Mouse (Mus musculus) gastrocnemius, postnatal 10 days (tissue): ENCODE measurements around the gene Fam240a. TPM values are rescaled to one million over a fixed set of nuclear protein-coding genes. Genes with fewer than 3 reads are reported as not detected.

ENCODE experiments used
- DNase-seq: peaks from one replicate; pipeline ENCODE4 v3.0.0; 2021; ENCODE audit warnings: mixed read lengths
- total RNA-seq, 2 experiments: library from RNA; stranded (reverse); gene quantifications; 2 replicates each; pipeline ENCODE4 v1.2.3; 2021

The Fam240a gene
- total RNA-seq, 2 experiments from 2014 or later = 0.99 TPM; not detected in 1

DNA sequence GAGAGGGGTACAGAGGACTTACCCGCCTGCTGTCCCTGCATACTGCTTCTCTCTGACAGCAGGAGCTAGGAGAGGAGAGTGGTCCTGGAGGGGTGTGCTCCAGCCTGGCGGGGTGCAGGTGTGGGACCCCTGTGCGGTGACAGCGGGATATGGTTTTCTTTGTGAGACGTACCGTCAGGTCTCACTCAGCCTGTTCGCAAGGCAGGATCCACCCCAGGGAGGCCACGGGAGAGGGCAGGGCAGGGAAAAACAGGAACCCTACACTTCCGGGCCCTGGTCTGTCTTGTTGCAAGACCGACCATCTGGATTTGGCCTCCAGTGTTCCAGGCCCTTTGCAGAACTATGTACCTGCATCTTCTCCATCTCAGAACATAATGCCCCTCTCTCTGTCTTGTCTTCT lies 23.2 kb downstream of the Fam240a start:
- DNase-seq = no peak

DNA sequence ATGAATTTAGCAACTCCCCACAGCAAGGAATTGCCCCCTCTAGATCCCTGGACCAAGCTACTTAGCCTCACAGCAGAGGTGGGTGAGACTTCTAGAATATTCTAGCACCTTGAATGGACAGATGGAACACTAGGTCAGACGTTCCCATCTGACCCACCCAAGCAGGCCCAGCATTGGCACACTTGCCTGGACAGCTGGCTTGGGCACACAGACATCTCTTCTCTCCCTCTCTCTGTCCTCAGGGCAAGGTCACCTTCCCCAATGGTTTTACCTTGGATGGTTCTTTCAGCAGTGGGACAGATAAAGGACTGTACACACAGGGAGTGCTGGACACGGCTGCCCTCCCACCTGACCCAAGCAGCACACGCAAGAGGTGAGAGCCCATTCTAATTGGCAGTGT lies 24.1 kb downstream of the Fam240a start:
- no peak for DNase-seq

DNA sequence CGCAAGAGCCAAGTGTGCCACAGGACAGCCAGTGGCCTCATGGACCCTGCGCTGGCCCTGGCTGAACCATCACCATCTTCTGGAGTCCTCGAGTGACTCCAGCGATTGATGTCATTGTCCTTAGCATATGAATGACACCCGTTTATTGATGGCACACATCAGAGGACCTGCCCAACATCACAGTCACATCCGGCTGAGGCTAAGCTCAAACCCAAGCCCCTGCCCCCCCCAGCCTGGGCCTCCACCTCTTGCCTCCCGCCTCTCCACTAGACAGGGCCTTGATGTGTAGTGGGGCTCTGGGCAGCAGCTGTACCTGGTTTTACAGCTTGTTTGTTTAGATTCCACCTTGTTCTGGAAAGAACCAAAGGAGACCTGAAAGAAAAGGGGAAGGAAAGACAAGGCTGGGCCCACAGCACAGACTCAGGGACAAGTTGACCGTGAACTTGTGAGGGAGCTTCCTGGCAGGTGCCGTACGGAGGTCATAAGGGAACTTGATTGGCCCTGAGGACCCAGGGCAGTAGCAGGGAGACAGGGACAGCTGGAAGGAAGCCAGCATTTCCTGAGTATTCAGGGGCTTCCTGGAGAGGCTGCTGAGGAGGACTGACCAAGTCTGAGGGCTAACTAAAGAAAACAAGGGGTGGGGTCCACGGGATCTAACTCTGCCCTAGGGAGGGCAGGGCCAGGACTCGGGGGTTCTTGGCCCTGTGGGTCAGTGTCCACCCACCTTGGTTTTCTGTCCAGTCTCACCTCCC lies 25.4 kb downstream of the Fam240a start:
- no peak for DNase-seq

DNA sequence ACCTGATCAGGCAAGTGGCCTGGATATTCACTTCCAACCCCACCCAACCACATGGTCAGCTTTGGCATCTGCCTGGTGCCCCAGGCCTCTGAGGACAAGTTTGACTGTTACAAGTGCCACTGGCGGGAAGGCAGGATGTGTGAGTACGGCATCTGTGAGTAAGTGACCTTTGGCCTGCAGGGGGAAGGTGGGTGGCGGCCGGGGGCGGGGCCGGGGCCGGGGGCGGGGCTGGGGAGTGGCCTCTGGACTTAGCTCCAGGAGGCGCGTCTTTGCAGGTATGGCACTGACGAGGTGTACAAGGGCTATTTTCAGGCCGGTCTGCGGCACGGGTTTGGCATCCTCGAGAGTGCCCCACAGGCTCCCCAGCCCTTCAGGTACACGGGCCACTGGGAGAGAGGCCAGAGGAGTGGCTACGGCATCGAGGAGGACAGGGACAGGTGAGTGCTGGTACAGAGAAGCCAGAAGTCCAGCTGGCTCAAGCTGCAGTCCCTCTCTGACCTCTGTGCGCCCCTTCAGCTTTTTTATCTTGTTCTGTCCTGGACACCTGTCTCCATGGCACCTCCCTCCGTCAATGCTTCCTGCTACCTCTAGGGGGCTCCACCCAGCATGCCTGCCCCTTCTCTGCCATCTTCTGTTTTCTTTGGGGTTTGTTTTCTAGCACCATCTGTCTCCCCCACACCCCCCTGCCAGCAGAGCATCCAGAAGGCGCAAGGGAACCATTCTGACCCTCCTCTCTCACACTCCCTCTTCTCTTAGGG lies 26.5 kb downstream of the Fam240a start:
- no peak for DNase-seq

DNA sequence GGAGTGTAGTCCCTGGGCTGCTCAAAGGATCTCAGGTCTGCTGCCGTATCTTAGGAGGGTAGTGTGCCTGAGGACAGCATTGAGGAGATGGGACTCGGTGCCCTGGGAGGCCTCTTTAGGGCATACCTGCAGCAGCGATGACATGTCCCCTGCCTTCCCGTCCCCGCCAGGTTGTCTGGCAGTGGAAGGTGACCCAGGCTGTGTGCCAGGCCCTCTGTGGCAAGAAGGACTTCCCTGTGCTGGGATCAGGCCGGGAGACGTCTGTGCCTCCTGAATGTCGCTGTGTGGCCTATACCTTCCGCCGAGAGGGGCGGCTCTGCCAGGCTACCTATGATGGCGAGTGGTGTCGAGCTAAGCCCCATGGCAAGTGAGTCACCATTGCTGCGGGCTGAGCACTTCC lies 27.7 kb downstream of the Fam240a start:
- no peak for DNase-seq

DNA sequence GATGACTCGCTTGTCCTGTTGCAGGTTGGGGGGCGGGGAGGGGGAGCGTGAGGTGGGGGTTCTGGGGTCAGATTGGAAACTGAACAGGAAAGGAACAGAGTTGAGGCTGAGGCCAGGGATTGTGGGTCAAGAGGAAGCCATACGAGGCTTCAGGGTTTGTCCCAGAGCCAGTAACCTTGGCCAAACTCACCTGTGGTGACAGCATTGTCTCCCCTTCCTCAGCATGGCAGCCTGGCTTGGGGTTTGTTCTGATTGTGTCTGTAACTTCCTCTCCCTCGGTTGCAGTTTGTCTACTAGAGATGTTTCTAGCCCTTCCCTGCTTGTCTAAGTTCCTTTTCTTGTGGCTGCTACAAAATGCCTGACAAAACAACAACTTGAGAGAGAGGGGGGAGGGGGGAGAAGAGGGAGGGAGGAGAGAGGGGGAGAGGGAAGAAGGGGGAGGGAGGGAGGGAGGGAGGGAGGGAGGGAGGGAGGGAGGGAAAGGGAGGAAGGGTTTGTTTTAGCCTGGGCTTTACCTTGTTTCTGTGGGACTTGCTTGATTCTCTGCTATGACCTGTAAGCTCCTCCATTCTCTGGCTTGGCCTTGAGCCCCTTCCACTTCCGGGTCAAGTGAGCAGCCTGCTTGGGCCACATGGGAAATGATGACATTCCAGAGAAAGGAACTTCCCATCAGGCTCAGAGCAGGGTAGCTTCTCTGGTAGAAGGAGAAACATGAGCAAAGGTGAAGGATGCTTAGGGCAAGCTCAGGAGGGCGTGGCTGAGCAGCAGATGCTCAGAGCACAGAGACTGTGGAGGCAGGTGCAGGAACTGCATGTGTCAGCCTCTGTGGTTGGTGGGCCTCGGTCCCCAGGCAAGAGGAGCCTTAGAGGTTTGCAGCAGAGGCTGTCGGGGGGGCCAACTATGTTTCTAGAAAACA lies 29.0 kb downstream of the Fam240a start:
- no peak for DNase-seq

DNA sequence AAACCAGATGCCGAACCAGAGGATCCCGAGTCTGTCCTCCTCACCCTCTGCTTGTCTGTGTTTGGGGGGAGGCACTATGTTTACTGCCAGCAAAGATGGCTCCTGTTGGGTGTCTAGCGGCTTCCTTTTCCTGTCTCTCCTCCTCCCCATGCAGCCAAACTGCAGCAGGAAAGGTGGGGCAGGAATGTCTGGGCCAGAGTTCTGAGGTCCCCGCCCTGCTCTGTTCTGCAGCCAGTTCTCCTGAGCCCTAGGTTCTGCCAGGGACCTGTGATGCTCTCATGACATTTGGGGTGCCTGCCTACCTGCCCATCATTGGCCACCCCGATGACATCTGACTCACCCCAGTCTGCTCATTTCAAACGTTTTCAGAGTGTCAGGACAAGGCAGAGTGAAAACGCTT lies 34.7 kb downstream of the Fam240a start:
- no peak for DNase-seq

DNA sequence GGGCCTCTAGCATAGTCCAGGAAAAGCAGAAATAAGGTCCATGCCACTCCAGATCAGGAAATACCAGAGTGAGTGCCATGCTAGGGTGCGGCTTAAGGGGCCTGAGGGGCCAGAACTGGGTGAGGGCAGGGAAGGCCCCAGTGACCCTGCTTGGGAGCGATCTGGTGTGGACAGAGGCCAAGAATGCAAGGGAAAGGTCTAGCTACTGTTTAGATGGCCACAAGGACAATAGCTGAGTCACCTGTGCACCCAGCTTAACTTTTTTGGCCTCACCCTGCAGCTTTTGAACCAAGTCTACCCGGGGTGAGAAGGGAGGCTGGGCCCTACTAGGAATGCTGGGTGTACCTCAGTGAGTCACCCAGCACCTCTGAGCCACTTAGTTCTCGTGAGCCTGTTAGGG lies 35.9 kb downstream of the Fam240a start:
- DNase-seq = no peak

DNA sequence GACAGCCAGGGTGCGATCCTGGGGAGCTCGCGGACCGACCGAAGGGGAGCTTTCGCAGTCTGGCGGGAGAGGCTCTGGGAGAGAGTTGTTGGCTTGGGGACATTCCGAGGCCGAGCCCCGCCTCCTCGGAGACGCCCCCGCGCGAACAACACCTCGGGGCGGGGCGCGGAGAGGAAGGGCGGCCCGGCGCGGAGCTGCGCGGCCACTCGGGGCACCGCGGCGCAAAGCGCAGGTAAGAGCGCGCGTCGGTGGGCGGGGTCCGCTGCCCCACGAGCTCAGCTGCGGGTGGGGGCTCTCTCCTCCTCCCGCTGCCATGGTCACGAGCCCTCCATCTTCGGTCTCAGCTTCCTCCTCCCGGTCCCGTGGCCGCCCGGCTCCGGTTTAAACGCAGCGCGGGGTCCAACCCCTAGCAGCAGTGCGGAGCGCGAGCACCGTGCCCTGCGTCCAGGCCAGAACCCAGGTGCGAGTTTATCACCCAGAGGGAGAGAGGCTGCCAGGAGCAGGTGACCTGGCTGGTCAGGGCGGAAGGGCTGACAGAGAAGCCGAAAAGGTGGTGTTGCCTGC lies 36.6 kb downstream of the Fam240a start, which contains the start of gene Tmie:
Gene Tmie, minus strand, starts transcription at position 116 of the 564 bp plus-strand sequence.
- peak; percentile 62 for DNase-seq

DNA sequence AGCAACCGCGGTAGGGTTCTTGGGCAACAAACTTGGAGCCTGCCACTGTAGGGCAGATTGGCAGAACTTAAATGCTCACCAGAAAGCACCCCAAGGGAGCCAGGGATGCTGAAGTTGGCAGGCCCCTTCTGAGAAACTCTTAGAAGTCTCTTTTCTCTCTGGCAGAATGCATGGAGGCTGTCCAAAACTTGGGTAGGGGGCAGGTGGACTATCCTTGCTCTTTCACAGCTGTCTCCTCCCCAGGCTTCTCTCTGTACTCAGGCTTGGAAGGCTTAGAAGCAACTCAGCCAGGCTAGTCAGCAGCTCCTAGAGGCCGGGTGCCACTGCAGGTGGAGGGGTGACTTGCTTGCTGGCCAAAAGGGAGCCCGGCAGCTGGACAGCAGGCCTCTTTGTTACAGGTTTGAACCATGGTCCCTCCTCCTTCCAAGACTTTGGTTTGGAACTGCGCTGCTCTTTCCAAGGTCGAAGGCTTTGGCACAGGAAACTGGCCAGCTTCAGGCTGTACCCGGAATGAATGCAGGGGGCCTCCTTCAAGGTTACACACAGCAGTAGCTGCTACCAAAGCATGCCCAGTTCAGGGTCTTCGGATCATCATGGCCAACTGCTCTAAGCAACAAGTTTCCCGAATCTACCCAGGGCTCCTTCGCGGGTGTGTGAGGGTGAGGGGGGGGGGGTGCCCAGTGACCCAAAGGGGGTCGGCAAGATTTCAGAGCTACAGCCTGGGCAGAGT lies 37.3 kb downstream of the Fam240a start, which contains the start of gene Als2cl:
Gene Als2cl, plus strand, starts transcription at position 680 of the 730 bp plus-strand sequence.
- no peak for DNase-seq

DNA sequence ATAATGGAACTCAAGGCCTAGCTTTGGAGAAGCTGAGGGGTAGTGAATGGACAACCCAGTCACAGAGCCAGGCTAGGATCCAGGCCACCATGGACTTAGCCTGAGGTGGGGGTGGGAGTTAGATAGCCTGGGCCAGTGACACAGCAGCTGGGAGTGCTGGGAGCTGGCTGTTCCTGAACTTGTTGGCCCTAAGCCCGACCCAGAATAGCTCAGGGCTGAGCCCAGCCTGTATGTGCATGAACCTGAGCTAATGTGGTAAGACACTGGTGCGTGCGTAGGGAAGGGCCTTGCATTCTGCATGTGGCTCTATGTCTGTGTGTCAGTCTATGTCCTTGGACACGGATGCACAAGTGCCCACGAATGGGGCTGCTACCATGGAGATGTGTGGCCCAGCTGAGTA lies 38.8 kb downstream of the Fam240a start:
- DNase-seq = peak; percentile 78

DNA sequence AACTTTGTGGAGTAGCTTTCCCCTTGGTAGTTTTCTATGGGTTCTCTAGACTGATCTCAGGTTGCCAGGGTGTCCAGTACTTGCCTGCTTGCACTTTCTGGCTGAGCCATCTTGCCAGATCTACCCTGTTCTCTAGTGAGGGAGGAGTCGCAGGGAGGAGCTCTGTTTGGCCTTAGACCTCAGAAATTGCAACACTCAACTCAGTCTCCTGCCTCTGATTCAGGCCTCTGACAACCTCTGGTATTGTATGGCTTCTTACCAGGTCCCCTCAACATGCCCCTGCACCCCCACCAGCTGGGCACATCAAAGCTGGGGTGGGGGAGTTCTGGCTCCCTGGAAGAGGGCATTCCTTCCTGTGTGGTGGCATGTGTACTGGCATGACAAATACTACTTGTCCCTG lies 39.3 kb downstream of the Fam240a start:
- DNase-seq = no peak

DNA sequence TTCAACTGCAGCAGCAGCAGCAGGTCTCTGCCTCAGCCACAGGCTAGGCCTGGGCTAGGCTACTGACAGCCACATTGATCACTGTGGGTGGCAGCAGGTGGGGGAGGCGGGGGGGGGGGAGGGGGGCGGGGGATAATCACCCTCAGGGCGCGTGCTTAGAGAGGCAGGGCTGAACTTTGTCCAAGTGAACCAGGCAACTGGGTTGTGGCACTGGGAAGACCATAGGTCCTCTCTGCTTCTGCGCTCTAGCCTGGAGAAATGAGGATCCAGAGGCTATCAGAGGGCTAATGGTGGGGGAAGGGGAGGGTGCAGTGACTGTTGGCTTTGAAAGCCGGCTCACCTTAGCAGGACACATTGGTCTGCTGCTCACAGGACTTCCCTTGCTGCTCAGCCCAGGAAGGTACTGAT lies 41.4 kb downstream of the Fam240a start:
- no peak for DNase-seq

DNA sequence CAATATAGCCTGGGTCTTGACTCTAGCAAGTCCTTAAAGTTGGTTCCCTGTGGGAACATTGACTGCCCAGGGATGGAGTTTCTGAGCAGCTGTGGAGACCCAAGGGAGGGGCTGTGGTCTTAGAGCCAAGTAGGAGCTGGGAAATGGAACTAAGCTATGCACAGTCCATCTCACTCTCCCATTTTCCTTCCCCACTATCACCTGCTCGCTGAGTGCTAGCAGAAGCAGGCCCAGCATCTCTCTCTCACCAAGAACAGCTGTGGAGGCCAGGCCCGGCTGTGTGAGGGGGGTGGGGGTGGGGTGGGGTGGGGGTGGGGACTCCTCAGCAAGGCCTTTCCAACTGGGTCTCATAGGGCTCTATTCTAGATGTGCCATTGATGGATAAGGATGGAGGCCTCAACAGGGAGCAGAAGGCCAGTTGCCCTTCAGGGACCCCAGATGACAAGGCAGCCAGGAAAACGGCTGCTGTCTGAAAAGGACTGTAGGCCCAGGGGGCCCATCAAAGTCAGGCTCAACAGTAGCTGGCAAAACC lies 41.9 kb downstream of the Fam240a start:
- DNase-seq = no peak

DNA sequence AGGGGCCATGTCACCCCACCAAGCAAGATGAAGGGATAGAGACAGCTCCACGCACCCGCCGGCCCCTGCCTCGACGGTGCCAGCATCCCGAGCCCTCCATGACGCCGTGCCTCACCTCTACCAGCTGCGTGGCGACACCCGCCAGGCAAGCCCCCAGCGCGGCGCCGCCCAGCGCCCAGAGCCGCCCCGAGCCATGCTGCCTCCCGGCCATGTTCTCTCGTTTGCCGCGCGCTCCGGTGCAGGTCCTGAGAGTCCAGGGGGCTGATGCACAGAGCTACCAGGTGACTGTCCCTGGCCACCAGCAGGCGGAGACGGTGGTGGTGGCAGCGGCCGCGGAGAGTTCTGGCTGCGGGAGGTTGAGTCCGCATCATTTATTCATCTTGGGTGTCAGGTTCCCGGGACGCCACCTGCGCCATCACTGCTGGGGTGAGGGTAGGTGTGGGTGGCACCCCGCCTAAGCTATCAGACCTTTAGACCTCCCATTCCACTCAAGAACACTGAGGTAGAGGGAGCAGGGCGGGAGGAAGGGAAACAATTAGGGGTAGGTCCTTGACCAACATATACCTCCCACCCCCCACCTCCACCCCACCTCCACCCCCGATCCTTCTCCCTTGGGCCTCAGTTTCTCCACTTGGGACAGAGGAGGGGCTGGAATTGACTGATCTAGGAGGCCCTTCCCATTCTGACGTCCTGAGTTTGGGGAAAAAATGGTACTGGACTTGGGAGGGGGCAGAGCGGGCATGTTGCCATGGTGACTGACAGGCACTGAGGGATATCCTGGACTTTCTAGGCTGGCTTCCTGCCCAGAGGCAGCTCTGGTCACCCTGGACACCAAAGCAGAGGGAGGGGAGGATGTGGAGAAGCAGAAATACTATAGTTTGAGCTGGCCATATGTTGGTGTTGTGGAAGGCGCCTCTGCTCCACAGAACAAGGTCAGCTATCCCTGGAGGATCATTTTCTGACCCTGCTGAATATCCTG lies 42.7 kb downstream of the Fam240a start:
- no peak for DNase-seq

DNA sequence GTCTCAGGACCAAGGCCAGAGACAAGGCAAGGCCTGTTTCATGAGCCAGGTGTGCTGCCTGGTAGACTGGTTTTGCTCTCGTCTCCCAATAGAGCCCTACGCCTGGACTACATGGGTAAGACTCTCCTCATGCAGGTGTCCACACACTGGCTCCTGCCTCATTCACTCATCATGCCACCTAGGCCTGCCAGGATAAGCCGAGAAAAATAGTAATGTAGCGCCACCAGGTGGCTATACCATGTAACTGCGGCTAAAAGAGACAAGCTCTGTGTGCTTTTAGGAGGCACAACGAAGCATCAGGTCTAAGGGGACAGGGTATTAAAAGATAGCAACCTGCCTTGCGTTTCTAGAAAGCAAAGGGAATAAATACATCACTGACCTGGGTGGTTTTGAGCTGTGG lies 45.6 kb downstream of the Fam240a start:
- no peak for DNase-seq
